Comparison of ENCODE assay signal across 9 mouse cellular contexts in the genomic region with DNA sequence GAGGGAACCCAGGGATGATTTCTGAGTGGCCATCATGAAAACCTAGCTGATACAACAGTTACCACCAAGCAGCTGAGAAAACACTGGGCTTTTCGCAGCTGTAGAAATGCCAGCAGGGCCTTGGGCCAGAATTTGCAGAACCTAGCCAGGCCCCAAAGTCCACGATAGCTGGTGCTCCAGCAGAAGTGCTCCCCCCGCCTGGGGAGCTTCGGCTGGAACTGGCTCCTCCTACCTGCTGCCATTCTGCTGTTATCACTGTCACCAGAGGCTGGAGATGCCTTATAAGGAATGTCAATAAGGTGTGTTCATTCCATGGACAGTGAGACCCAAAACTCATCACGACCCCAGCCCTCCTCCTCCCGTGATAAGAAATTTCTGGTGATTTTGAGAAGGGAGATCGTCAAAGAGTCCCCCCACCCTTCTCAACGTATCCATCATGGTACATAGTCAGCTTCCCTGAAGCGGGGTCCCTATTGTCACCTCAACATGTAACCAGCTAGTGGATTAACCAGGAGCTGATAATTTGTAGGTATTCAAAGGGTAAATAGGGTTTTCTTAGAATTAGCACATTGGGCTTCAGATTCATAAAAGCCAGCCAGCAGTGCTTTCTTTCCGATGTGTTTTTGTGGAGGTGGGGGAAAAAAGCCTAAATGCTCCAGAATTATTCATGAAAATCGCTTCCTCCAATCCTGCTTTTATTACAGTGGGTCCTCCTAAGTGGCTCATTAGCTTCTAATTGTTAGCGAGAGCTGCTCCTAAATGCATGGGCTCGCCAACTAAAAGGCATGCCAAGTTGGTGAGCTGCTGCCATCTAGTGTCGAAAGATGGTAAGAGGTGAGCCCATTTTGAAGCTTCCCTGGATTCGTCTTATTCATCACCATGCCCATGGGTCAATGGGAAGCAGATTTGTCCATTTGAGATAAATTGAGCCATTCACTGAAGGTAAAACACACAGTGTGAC. TPM values are rescaled to one million over a fixed set of nuclear protein-coding genes. Genes with fewer than 3 reads are reported as not detected.
A peak's percentile ranks its signal among the peaks of the same experiment; 100 is the strongest.
DNase-seq lines count a peak whose midpoint lies in the region; ATAC-seq and TF ChIP-seq lines count a peak whose summit lies in the region.
"Had no signal": no experiment of that assay in that cellular context is flagged by ENCODE, and none has a peak within 500 bp of the region (broad histone marks: within the 10 kb centered on the region; RNA-seq: fewer than 3 reads in every experiment).

No protein-coding gene starts in this region.

- H3K4me1 ChIP-seq in ES-Bruce4 (ENCODE audit: control insufficient read depth, insufficient read depth, low read length) = no peaks in the 10 kb centered on the region
- peaks cover 5% of the 10 kb centered on the region; the same call in 1 of the 2 replicates for H3K4me1 ChIP-seq in forebrain, embryonic 11.5 days (replicated peaks; ENCODE audit: control insufficient read depth, insufficient read depth, low read length)
- H3K4me1 ChIP-seq in heart, postnatal 0 days (ENCODE audit: control insufficient read depth, insufficient read depth) = no peaks in the 10 kb centered on the region
- H3K4me1 ChIP-seq in liver, embryonic 14.5 days (replicated peaks; ENCODE audit: control insufficient read depth in 2 of 2, insufficient read depth in 2 of 2, low read length in 1 of 2) = peaks cover 0 to 3% of the 10 kb centered on the region in 2 experiments; a peak in 1 of 4 replicates
- H3K4me1 ChIP-seq in neural tube, embryonic 13.5 days (replicated peaks) = peaks cover 13% of the 10 kb centered on the region
- no peaks in the 10 kb centered on the region for H3K4me1 ChIP-seq in stomach, postnatal 0 days (replicated peaks; ENCODE audit: control insufficient read depth, insufficient read depth)

- H3K9ac ChIP-seq in ES-Bruce4 (ENCODE audit: low read depth, poor library complexity, severe bottlenecking) = no peak overlapping the region
- H3K9ac ChIP-seq in forebrain, embryonic 11.5 days (ENCODE audit: low read length) = no peak overlapping the region; the same call in 1 of the 2 replicates
- no peak overlapping the region for H3K9ac ChIP-seq in heart, postnatal 0 days (replicated peaks; ENCODE audit: low read depth, low read length)
- H3K9ac ChIP-seq in liver, embryonic 14.5 days (replicated peaks) = no peak overlapping the region; the same call in 1 of the 2 replicates
- H3K9ac ChIP-seq in neural tube, embryonic 13.5 days = peak overlapping the region; percentile 10; the same call in 1 of the 2 replicates
- H3K9ac ChIP-seq in stomach, postnatal 0 days (ENCODE audit: low read length) = no peak overlapping the region
- H3K9ac ChIP-seq: lung, embryonic 15.5 days had no signal

- no peak overlapping the region for H3K27ac ChIP-seq in ES-Bruce4 (ENCODE audit: insufficient read depth, low read length)
- H3K27ac ChIP-seq in forebrain, embryonic 11.5 days (ENCODE audit: low read depth, low read length) = no peak overlapping the region
- H3K27ac ChIP-seq in heart, postnatal 0 days (ENCODE audit: low read depth) = no peak overlapping the region
- H3K27ac ChIP-seq in liver, embryonic 14.5 days = no peak overlapping the region
- peak overlapping the region; percentile 82 for H3K27ac ChIP-seq in neural tube, embryonic 13.5 days (replicated peaks)
- no peak overlapping the region for H3K27ac ChIP-seq in stomach, postnatal 0 days (replicated peaks)
- H3K27ac ChIP-seq: lung, embryonic 15.5 days had no signal

- no peak for TF ChIP-seq POLR2A in ES-Bruce4 (IDR thresholded peaks at IDR 0.05; ENCODE audit: insufficient read depth, low read length)

- WGBS in forebrain, embryonic 11.5 days = 33% methylated on average over 15 of the region's 15 CpGs
- WGBS in heart, postnatal 0 days = 30% methylated on average over 15 of the region's 15 CpGs
- 27% methylated on average over 15 of the region's 15 CpGs for WGBS in liver, embryonic 14.5 days (ENCODE audit: insufficient replicate concordance)
- 32% methylated on average over 15 of the region's 15 CpGs for WGBS in neural tube, embryonic 13.5 days
- WGBS in stomach, postnatal 0 days = 32% methylated on average over 15 of the region's 15 CpGs

- H3K4me3 ChIP-seq in ES-Bruce4 (ENCODE audit: low read depth, low read length) = no peak overlapping the region
- H3K4me3 ChIP-seq in forebrain, embryonic 11.5 days (ENCODE audit: low read depth, low read length) = no peak overlapping the region
- no peak overlapping the region for H3K4me3 ChIP-seq in heart, postnatal 0 days (ENCODE audit: low read depth, low read length)
- no peak overlapping the region for H3K4me3 ChIP-seq in liver, embryonic 14.5 days (ENCODE audit: insufficient read depth in 1 of 2, low read depth in 2 of 2, low read length in 2 of 2)
- H3K4me3 ChIP-seq in neural tube, embryonic 13.5 days = peak overlapping the region; percentile 5; the same call in 1 of the 2 replicates
- H3K4me3 ChIP-seq in stomach, postnatal 0 days (ENCODE audit: low read depth, low read length) = no peak overlapping the region
- H3K4me3 ChIP-seq: lung, embryonic 15.5 days had no signal

- H3K27me3 ChIP-seq in ES-Bruce4 (ENCODE audit: control insufficient read depth, insufficient read depth, low read length, poor library complexity, severe bottlenecking) = no peaks in the 10 kb centered on the region
- H3K27me3 ChIP-seq in forebrain, embryonic 11.5 days (ENCODE audit: control insufficient read depth, insufficient read depth, low read length) = no peaks in the 10 kb centered on the region; the same call in 1 of the 2 replicates
- no peaks in the 10 kb centered on the region for H3K27me3 ChIP-seq in heart, postnatal 0 days (ENCODE audit: control insufficient read depth, insufficient read depth, low read length)
- no peaks in the 10 kb centered on the region for H3K27me3 ChIP-seq in liver, embryonic 14.5 days (ENCODE audit: control insufficient read depth, insufficient read depth, low read length)
- no peaks in the 10 kb centered on the region for H3K27me3 ChIP-seq in neural tube, embryonic 13.5 days
- no peaks in the 10 kb centered on the region for H3K27me3 ChIP-seq in stomach, postnatal 0 days (ENCODE audit: control insufficient read depth, insufficient read depth, low read length)
- H3K27me3 ChIP-seq: lung, embryonic 15.5 days had no signal

- TF ChIP-seq CTCF in ES-Bruce4 (IDR thresholded peaks at IDR 0.05; ENCODE audit: low read depth, low read length) = peak; percentile 84
- peak; percentile 99 for TF ChIP-seq CTCF in heart, postnatal 0 days (IDR thresholded peaks at IDR 0.05; ENCODE audit: low read depth)
- TF ChIP-seq CTCF in liver, embryonic 14.5 days (IDR thresholded peaks at IDR 0.05; ENCODE audit: low read depth) = peak; percentile 94
- TF ChIP-seq CTCF in stomach, postnatal 0 days (IDR thresholded peaks at IDR 0.05; ENCODE audit: low read depth) = peak; percentile 99

- H3K9me3 ChIP-seq in ES-Bruce4 (replicated peaks; ENCODE audit: control insufficient read depth, insufficient read depth, low read length, poor library complexity, severe bottlenecking) = no peaks in the 10 kb centered on the region
- H3K9me3 ChIP-seq in forebrain, embryonic 11.5 days (ENCODE audit: control insufficient read depth, low read length) = no peaks in the 10 kb centered on the region
- H3K9me3 ChIP-seq in heart, postnatal 0 days (replicated peaks; ENCODE audit: control insufficient read depth, low read length) = no peaks in the 10 kb centered on the region
- no peaks in the 10 kb centered on the region for H3K9me3 ChIP-seq in liver, embryonic 14.5 days (ENCODE audit: control insufficient read depth, low read length)
- no peaks in the 10 kb centered on the region for H3K9me3 ChIP-seq in neural tube, embryonic 13.5 days
- H3K9me3 ChIP-seq in stomach, postnatal 0 days (ENCODE audit: control insufficient read depth, low read length) = no peaks in the 10 kb centered on the region
- H3K9me3 ChIP-seq: lung, embryonic 15.5 days had no signal

- peak; percentile 82 for DNase-seq in c-Kit-positive CD71-negative TER-119-negative erythroid progenitor cells, embryonic 14.5 days (ENCODE audit: low read depth)
- DNase-seq in forebrain, embryonic 11.5 days (ENCODE audit: low spot score) = peak; percentile 88
- DNase-seq in heart, postnatal 0 days (ENCODE audit: low spot score) = peak; percentile 65
- peak; percentile 83 for DNase-seq in kidney, postnatal 4 days
- peak; percentile 49 to 58 (median 53) for DNase-seq in liver, embryonic 14.5 days (ENCODE audit: low read depth in 3 of 3, low spot score in 3 of 3)
- peak; percentile 81 for DNase-seq in stomach, postnatal 0 days (ENCODE audit: low spot score)

- no peak overlapping the region; the same call in 1 of the 2 replicates for H3K4me2 ChIP-seq in forebrain, embryonic 11.5 days (ENCODE audit: low read depth, low read length, severe bottlenecking)
- H3K4me2 ChIP-seq in heart, postnatal 0 days (ENCODE audit: low read depth, low read length) = no peak overlapping the region
- peak overlapping the region; percentile 4; the same call in 1 of the 2 replicates for H3K4me2 ChIP-seq in liver, embryonic 14.5 days (ENCODE audit: low read depth)
- peak overlapping the region; percentile 33 for H3K4me2 ChIP-seq in neural tube, embryonic 13.5 days
- H3K4me2 ChIP-seq in stomach, postnatal 0 days (replicated peaks; ENCODE audit: low read depth) = no peak overlapping the region
- H3K4me2 ChIP-seq: lung, embryonic 15.5 days had no signal

- H3K36me3 ChIP-seq in ES-Bruce4 (ENCODE audit: control insufficient read depth, insufficient read depth, low read length, poor library complexity, severe bottlenecking) = no peaks in the 10 kb centered on the region
- H3K36me3 ChIP-seq in forebrain, embryonic 11.5 days (ENCODE audit: control insufficient read depth, insufficient read depth, low read length) = no peaks in the 10 kb centered on the region
- H3K36me3 ChIP-seq in heart, postnatal 0 days (replicated peaks; ENCODE audit: control insufficient read depth, insufficient read depth, low read length) = peaks cover 15% of the 10 kb centered on the region
- no peaks in the 10 kb centered on the region for H3K36me3 ChIP-seq in liver, embryonic 14.5 days (replicated peaks; ENCODE audit: control insufficient read depth, insufficient read depth, low read depth)
- H3K36me3 ChIP-seq in neural tube, embryonic 13.5 days = peaks cover 12% of the 10 kb centered on the region; the same call in 1 of the 2 replicates
- no peaks in the 10 kb centered on the region for H3K36me3 ChIP-seq in stomach, postnatal 0 days (ENCODE audit: control insufficient read depth, insufficient read depth, low read length)
- H3K36me3 ChIP-seq: lung, embryonic 15.5 days had no signal

- ATAC-seq in forebrain, embryonic 11.5 days (replicated peaks; ENCODE audit: low FRiP score) = peak; percentile 77
- peak; percentile 57; the same call in 1 of the 2 replicates for ATAC-seq in heart, postnatal 0 days (ENCODE audit: insufficient read depth, low read depth)
- peak; percentile 39; the same call in 1 of the 2 replicates for ATAC-seq in liver, embryonic 14.5 days (ENCODE audit: insufficient read depth)
- ATAC-seq in neural tube, embryonic 13.5 days (ENCODE audit: low read depth) = peak; percentile 97
- ATAC-seq in stomach, postnatal 0 days (ENCODE audit: low FRiP score, low TSS enrichment) = peak; percentile 56; the same call in 1 of the 2 replicates

- TF ChIP-seq EP300 in ES-Bruce4 (IDR thresholded peaks at IDR 0.05; ENCODE audit: insufficient read depth, low read depth, low read length) = no peak
- no peak for TF ChIP-seq EP300 in heart, postnatal 0 days (IDR thresholded peaks at IDR 0.05; ENCODE audit: low read depth)
- TF ChIP-seq EP300 in liver, embryonic 14.5 days (IDR thresholded peaks at IDR 0.05; ENCODE audit: low read depth) = no peak
- TF ChIP-seq EP300 in stomach, postnatal 0 days (optimal IDR thresholded peaks at IDR 0.05) = no peak

RNA-seq across cellular contexts. Expression of gene Armh2, which starts 54.0 kb away (rescaled TPM):
- not detected in 2 replicates for polyA plus RNA-seq in ES-Bruce4 (2011; ENCODE audit: insufficient read depth, insufficient read length, low read depth, missing spikeins)
- polyA plus RNA-seq in forebrain, embryonic 11.5 days (2014; fragmentation: Nextera tagmentation; extraction: Ambion mirVana) = not detected in 2 replicates
- total RNA-seq in heart, postnatal 0 days (2014; rRNA removed; ENCODE audit: low replicate concordance) = not detected in 2 replicates
- not detected in 2 replicates for polyA plus RNA-seq in heart, postnatal 0 days (2015; fragmentation: Nextera tagmentation; extraction: Ambion mirVana)
- polyA plus RNA-seq in liver, embryonic 14.5 days (2012; rRNA removed) = not detected in 2 replicates
- not detected in 2 replicates for polyA plus RNA-seq in liver, embryonic 14.5 days (2014; fragmentation: Nextera tagmentation; extraction: Ambion mirVana)
- not detected in 2 replicates for polyA plus RNA-seq in neural tube, embryonic 13.5 days (2015; fragmentation: Nextera tagmentation; extraction: Ambion mirVana)
- not detected in 2 replicates for polyA plus RNA-seq in stomach, postnatal 0 days (2015; fragmentation: Nextera tagmentation; extraction: Ambion mirVana)
- polyA plus RNA-seq: lung, embryonic 15.5 days had no signal

Comparison
In these comparisons a context has a peak if more than half of its experiments do, and no peak if none do; other contexts are left out.
1. ATAC-seq: peak in every context shown above with its lines; median percentile 97 in neural tube, embryonic 13.5 days; 77 in forebrain, embryonic 11.5 days; 57 in heart, postnatal 0 days; 56 in stomach, postnatal 0 days; 39 in liver, embryonic 14.5 days.
2. H3K4me2 ChIP-seq: peak in liver, embryonic 14.5 days (single experiment) and neural tube, embryonic 13.5 days (single experiment); none in forebrain, embryonic 11.5 days (single experiment), heart, postnatal 0 days (single experiment) and stomach, postnatal 0 days (single experiment).
3. Peak in every context shown above with its lines, with median percentiles within 50 percentile points of each other: CTCF ChIP-seq and DNase-seq.